Mouse (Mus musculus) adrenal gland, adult 18-20 months (tissue): ENCODE results near the gene Iqsec1. TPM values are rescaled to one million over a fixed set of nuclear protein-coding genes. Genes with fewer than 3 reads are reported as not detected.

Experiments used
- DNase-seq, 2 experiments: peaks; one replicate each; pipeline ENCODE4 v3.0.0; 2021 to 2022; ENCODE audit warnings: low spot score in 2 of 2
- total RNA-seq, 2 experiments: library from RNA; stranded (reverse); gene quantifications; 1 replicate in 1 of 2; 2 replicates in 1 of 2; pipeline ENCODE4 v1.2.3; 2021

Iqsec1 gene
- total RNA-seq, 2 experiments from 2014 or later = 112 to 113 TPM

DNA sequence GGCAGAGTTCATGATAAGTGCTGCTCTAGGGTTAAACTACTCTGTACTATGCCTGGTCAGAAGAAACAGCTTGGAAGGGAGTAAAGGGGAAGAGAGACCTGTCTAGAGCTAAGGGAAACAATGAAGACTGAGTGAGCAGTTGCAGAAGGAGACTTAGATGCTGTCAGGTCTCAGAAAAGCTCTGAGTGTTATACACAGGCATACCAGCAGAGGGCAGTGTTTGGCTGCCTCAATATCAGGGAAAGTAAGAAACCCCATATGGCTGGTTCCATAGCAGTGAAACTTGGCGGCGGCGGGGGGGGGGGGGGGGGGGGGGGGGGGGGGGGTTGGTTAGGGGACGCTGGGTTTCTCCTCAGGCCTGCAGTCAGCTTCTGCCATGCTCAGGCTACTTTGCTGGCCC is 169.5 kb downstream of the Iqsec1 start:
- peak; percentile 63 to 68 for DNase-seq

DNA sequence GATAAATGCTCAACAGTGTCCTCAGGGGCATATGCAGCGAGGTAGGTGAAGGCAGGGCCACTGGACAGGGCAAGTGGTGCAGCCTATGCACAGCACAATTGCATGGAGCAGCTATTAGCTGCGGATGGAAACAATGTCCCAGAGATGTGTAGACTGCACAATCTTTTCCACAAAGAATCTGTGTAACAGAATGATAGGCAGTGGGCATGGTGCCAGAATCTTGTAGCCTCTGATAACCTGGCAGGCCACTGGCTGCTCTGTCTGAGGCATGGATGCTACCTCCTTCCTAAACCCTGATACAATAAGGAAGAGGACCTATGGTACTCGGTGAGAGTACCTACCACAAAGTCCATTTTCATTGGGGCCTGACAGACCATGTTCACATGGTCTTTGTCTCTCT is 171.9 kb downstream of the Iqsec1 start:
- DNase-seq = no peak

DNA sequence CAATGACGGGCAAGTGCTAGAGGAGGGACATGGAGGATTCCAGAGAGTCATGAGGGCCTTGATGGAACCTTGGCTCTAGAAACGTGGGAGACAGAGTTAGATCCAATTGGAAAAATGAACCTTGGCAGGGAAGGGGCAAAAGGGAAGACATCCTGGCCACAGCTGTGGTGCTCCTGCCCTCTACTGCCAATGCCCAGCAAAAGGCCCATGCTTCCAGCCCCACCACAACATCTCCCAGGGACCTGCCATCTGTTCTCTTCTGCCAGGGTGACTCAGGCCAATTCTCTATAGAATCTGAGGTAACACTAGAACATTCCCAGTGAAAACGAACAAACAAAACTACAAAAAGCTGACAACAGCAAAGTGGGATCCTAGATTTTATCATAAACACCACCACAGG is 173.1 kb downstream of the Iqsec1 start:
- no peak for DNase-seq

DNA sequence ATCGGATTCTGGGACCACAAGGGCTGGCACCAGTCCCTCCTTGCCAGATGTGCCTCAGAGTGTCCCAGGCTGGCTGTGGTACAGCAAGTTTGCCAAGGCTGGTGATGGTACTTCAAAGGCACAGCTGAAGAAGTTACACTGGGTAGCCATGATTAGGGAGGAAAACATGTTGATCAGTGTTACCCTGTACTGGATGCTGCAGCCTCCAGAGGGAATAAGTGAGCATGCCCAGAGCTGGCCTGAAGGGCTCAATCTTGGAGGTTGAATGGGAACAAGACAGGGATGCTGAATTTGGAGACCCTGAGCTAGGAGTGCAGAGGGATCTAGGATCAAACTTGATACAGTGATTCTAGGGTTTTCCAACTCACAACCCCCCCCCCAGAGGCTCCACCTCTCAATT is 175.0 kb downstream of the Iqsec1 start:
- DNase-seq = no peak

DNA sequence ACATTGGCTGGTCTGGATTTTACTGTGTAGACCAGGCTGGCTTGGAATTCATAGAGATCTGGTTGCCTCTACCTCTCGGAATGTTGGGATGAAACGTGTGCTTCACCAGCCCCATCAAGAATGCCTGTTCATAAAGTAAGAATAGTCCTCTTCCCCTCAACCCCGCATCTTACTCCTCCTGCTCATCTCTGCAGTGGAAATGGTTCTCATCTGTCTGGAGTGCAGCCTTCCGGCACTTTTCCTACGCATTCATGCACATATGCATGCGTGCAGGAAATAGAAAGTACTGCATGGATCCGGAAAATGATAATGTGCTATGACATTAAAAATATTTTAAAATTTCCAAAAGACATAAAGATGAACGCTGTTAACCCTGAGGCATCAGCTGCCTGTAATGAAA is 175.9 kb downstream of the Iqsec1 start:
- DNase-seq = no peak

DNA sequence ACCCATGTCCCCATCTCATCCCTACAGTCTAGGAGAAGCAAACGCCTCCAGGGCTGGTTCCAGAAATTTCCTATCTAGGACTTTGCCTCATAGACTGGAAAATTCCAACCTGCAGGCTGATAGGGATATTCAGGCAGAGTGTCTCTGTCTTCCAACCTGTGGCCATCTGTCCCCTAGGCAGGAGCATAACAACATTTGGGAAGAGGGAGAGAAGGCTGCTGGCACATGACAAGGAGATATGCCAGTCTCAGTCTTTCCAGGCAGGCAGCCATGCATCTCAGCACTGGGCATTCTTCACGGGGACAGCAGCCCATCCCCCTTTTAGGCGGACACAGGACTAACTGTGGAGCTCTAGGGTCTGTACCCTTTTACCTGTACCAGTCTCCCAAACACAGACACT is 176.4 kb downstream of the Iqsec1 start:
- no peak for DNase-seq

DNA sequence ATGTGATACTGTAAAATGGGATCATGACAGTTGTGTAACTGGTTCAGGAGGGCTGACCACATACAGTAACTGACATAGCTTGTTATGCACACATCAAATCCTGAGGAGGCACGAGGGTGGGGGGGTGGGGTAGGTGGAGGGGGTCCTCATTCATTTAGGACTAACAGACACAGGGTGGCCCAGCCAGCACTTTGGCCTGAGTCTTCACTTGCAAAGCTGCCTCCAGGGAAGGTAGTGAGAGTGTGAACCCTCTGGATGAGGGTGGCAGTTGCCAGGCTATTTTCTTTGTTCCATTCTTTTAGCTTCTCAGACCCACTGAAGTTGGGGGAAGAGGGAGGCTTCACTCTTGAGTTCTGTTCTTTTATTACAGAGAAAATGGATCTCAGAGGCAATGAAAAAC is 177.9 kb downstream of the Iqsec1 start:
- DNase-seq = no peak

DNA sequence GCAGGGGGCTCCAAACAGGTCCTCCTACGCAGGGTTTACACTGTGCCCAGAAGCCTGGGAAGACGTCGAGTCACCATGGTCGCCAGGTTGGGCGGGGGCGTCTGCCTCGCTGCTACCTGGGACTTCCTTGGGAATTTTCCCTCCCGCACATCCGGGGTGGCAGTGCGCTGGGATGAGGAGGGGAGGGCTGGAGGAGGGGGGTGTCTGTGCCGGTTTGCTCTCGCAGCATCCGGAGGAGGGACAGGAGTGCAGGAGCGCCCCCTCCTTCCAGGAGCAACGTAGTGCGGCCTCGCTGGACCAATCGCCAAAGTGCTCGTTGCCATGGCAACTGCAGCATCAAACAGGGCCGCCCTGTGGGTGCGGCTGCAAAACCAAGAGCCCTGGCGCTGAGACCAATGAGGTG is 178.5 kb downstream of the Iqsec1 start:
- peak; percentile 19 to 36 for DNase-seq

DNA sequence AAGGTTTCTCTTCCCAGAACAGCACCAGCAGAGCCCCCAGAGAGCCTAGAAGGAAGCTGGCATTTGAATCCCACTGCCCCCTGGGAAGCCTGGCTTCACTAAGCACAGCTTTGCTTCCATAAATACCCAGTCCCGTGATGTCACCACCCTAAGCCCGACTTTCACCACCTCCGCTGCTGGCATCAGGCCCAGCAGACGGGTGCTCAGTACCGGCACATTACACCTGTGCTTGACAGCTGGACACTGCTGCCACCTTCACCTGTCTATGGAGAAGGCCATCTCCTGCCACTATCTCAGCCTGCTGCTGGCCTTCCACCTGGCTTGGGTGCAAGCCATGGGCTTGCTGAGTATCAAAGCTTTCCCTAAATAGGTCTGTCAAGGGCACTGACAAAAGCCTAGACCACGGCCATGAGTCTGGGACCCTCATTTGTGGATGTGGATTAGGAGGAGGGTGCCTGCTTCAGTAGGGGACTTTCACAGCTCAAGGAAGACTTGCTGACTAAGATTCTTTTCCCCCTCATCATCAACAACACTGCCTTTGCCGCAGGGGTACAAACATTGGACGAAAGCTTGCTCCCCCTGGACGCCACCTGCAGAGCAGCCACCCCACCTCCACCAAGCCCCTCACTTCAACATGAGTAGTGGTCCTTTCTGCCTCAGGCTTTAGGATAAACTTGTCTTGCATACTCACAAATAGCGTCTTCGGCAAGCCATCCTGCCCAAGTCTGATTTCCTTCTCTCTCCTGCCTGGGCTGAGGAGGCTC is 179.2 kb downstream of the Iqsec1 start:
- no peak for DNase-seq

DNA sequence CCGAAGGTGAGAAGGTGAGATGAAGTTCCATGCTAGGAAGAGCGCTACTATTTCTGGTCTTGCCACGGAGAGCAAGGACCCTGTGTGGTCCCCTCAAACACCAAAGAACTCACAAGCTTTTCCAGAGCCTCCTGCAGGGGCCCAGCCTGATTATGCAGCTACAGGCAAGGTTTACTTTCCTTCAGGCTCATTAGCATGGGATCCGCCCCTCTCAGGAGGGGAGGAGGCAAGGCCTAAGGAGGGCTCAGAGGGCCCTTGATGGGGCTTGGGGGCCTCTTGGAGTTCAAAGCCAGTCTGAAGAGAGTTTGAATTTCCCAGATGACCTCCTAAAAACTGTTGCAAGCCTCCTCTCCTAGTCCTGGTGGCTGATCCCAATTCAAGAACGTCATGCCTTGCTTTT is 179.9 kb downstream of the Iqsec1 start:
- no peak for DNase-seq

DNA sequence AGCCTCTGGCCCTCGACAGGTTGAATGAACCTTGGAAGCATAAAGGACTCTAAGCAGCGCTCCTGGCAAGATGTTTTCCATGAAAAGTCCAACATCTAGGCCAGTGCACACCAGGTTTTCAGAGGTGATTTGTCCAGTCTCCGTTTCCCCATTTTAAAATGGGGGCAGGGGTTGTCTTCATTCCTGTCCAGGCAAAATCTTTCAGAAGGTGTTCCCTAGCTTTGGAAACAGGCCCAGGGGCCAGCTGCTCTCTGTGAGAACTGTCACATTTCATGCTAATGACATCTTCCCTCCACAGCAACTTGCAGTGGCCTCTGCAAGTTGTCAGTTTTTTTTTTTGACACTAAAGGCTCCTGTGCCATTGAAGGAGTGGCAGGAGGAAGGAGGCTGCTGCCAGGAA is 180.4 kb downstream of the Iqsec1 start:
- DNase-seq = no peak

DNA sequence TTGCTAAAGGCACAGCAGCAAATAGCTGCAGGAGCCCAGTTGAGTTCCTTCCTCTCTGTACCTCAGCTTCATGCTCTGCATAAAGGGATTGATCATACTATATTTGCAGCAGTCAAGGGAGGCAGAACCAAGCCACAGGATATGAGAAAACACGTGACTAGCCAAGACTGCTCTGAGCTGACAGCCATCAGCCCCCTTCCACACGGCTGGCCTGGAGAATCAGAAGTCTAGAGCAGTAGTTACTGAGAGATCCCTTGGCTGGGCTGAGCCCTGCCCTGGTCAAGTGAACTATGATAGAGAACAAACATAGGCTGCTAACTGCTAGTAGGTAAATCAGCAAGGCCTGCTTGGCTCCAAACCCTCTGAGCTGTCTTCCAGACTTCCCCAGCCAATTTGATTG is 180.9 kb downstream of the Iqsec1 start:
- no peak for DNase-seq

DNA sequence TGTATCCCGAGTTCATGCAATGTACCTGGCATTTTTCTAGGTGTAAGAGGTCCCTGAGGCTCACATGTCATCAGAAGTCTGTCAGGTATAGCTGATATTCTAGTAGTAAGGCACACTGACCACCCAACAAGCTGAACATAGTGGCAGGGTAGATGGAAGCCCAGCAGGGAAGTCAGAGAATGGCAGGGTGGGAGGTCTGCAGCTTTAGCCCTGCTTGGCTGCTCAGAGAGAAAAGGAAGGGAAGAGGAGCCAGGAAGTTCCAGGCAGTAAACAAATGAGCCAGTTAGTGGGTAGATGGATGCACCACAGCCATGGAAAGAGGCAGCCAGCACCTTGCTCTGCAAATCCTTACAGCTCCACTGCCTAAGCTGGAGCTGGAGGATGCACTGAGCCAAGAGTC is 181.7 kb downstream of the Iqsec1 start:
- no peak for DNase-seq

DNA sequence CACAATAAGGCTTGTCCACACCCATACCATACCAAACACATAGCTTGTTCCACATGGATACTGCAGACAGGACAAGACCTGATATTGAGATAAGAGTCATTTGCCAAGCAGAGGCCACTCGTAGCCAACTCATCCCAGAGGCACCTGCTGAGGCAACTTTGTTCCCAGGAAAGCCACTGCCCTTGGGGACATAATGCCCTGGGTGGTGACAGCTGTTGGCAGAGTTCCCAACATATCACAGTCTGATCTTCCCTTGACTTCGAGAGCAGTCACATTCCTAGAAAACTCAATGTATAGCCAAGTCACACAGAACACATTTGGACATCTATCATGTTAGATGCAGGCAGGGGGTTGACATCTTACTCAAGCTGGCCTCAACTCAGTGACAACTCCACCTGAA is 183.4 kb downstream of the Iqsec1 start:
- DNase-seq = no peak

DNA sequence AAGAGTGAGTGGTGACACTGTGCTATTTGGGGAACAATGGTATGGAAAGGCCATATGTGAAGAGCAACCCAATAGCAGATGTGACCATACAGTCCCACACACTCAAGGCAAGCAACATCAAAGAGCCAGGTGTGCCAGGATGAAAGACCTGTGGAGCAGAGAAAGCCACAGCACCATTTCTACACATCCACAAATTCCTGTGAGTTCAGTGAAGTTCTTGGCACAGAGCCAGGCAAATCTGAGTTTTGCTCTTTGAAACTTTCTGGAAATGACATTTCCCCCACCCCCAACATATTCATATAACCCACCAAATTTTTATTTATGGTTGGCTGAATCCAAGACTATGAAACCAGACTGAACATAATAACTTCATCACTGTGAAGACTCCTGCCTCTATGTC is 183.8 kb downstream of the Iqsec1 start:
- DNase-seq = no peak

DNA sequence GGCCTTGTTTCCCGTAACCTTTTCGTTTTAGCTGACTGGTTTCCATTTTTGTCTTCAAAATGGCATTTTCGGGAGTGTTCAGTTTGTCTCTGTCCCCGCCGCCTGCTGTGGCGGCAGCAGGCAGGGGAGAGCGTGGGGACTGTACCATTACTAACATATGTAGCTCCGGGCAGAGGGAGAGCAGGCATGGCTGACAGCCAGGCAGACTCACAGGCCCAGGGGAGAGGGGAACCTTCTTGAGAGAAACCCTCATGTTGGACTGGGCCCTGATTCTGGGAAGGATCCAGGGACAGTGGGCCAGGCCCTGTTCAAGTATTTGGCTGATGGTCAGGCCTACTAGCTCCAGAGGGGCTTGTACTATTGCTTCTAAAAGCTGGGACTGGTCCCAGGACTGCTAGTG is 185.9 kb downstream of the Iqsec1 start:
- no peak for DNase-seq

DNA sequence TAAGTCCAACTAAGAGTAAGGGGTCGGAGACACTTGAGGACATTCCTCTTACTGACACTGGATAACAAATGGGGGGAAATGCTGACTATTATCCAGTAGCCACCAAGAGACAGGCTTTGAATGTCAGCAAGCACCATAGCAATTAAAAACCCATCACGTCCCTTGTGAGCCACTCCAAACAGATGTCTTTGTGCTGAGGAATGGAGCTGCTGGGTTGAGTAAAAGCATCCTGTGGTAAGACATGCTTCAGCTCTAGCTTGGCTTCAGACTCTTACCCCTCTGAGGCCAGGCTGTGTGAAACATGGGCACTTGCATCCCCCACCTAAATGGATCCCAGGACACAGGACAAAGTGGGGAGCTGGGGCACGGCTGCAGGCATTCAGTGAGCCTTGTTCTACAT is 186.4 kb downstream of the Iqsec1 start:
- no peak for DNase-seq

DNA sequence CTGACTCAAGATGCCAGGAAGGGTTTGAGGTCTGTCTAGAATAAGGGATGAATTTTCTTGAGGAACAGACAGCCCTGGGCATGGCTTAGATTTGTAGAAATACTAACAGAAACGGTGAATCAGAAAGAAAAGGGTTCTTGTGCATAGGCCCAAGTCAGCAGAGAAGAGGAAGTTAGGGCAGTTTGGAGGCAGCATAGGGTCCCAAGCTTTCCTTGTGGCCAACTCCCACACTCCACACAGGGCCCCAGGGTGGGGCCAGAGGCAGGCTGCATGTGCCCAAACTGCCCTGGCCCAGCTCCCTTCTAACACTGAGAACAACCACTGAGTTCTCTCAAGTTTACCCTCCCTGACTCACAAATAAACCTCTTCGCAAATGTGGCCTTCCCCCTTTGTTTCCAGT is 187.7 kb downstream of the Iqsec1 start:
- no peak for DNase-seq

DNA sequence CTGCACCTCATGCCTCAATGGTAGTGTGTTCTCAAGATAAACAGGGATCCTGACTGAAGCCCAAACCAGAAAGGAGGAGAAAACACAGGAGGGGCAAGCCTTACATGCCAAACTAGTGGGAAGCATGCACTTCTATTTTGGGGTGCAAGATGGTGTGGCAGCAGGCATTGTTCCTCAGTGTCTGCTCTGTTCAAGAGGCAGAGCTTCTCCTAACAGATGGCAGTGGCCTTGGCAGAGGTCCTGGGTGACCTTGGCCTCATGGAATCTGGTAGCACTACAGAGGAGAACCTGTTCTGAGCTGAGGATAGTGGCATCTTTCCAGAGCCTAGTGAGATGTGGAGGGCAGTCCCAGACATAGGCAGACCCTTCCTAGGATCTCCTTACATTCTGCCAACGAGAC is 189.4 kb downstream of the Iqsec1 start:
- DNase-seq = no peak

DNA sequence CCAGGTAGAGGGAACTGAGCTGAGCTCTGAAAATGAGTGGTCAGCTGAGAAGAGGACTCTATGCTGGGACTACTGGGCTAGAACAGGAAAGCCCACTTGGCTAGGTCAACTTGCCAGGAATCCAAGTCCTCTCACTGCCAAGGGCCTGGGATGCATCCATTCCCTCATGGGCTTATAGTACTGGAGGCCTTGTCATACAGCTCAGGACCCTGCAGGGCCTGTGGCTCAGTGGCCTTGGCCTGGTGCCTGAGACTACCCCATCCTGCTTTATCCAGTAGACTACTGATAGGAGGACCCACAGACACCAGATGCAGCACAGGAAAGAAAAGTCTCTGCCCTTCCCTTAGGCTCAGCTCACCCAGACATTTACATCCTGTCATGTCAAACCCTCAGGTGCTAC is 190.3 kb downstream of the Iqsec1 start:
- DNase-seq = no peak

DNA sequence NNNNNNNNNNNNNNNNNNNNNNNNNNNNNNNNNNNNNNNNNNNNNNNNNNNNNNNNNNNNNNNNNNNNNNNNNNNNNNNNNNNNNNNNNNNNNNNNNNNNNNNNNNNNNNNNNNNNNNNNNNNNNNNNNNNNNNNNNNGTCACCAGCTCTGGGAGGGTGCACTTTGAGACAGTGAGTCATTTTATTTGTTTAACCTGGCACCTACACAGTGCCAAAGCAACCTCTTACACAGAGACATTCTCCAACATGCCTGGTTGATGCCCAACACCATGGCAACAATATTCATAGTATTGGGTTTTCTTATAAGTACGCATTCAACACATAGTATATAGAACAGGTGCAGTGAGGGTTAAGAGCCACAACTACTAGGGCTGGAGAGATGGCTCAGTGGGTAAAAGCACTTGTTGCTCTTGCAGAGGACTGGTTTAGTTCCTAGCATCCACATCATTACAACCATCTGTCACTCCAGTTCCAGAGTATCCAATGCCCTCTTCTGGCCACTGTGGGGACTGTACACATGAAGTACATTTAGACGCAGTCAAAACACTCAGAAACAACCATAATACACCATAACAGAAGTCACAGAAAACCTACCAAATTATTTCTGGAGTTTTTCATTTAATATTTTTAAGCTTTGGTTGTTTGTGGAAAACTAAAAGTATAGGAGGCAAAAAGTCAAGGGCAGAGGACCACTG is 191.4 kb downstream of the Iqsec1 start:
- DNase-seq = no peak

DNA sequence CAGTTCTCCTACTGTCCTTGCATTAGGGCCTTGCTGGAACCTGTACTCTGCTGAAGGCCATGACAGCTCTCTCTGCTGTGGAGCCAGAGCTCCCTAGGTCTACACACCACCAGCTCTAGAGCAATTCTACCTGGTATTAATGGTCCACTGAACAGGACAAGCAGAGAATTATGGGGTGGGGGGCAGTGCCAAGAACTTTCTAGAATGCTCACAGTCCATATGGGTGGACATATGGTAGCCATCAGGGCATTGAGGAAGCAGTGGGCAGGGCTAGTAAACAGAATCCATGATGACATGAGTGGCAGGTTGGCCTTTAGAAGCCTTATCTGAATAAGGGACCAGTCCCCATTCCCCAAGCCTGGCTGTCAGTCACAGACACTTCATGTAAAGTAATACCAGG is 197.6 kb downstream of the Iqsec1 start:
- DNase-seq = no peak

DNA sequence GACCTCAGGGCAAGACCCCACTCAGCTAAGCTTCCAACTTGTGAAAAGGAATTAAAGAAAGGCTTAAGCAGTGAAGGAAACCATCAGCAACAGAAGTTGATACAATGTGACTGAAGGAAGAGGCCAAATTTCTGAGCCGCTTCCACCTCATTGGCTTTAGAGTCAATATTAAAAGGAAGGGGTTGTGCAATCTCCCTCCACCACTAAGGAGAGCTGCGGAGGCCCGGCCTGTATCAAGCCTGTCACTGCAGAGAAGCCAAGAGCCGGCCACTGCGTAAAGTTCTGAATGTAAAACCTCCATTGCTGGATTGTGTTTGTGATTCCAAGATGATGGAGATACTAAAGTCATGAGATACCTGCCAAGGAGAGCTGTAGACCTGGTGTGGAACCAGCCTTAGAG is 199.0 kb downstream of the Iqsec1 start:
- DNase-seq = no peak
